Mouse (Mus musculus) left cerebral cortex, postnatal 25 days (tissue): ENCODE data around the gene Nop9. TPM values are rescaled to one million over a fixed set of nuclear protein-coding genes. Genes with fewer than 3 reads are reported as not detected.
A peak's percentile ranks its signal among the peaks of the same experiment; 100 is the strongest.

Experiments
- DNase-seq, 2 experiments: peaks; one replicate each; pipeline ENCODE4 v3.0.0; 2022; ENCODE audit warnings: low spot score in 2 of 2, mixed read lengths in 1 of 2
- intact Hi-C: fragments of 180-260 bp; cut with DNase I; formaldehyde crosslinking; loops from one replicate; pipeline ENCODE4 v1.15.1; 2025
- total RNA-seq, 2 experiments: library from RNA; stranded (reverse); gene quantifications; 2 replicates each; pipeline ENCODE4 v1.2.3; 2021

Gene Nop9
- total RNA-seq, 2 experiments from 2014 or later: 12.7 to 14.0 TPM

- DNase-seq: no peak
- intact Hi-C loops: no loop called here
Measured at GRCm38 (mm10) chr14:55765696-55766095, 20.2 kb downstream of the Nop9 start, which contains the start of gene Ltb4r1. TSS of gene Ltb4r1 (plus strand) at chr14:55765962.

GRCm38 (mm10) chr14:55767519-55768414 lies 22.3 kb downstream of the Nop9 start:
- DNase-seq: peak; percentile 36 to 37
- intact Hi-C loops: no loop called here

DNA sequence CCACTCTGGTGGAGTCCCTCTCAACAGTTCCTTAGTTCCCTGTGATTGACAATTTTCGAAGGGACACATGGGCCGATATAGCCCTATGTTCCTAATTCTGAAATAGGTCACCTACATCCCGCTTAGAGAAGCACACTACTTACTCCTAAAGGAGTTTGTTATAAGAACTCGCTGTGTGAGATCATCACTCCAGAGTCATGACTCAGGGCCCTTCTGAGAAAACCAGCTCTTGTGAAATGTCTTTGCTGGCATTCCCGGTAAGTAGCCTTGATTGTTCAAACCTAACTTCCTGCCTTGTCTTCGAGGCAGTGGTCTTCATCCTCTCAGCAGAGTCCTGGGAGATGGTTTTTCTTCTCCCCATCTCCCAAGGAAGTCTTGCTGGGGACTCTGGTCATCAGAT lies 23.1 kb downstream of the Nop9 start:
- no peak for DNase-seq
- intact Hi-C loops: no loop called here

DNA sequence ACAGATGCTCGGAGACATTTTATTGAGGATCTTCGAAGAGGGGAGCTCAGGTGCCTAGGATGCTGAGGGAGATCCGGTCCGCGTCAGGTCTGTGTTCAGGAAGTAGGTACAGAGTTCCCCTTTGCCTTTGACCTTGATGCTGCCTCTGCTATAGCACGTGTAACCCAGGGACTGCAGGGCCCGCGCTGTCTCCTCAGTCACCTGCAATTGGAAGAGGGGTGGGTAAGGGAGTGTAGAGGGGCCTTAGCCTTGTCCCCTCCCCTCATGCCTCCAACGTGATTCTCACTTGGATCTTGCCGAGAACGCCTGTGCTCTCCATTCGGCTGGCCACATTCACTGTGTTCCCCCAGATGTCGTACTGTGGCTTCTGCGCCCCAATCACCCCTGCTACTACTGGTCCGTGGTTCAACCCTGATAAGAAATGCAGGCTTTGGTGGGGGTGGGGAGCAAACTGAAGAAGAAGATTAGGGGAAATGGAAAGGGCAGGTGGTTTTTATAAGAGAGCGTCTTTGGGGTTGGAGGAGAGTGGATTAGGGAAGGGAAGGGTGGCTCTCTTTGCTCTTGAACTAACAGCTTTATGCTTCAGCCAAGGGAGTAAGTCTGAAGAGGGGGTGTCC lies 23.7 kb downstream of the Nop9 start:
- intact Hi-C loops: no loop called here
- DNase-seq: no peak

- intact Hi-C loops: no loop called here
- no peak for DNase-seq
Measured at GRCm38 (mm10) chr14:55776711-55777110, 31.2 kb downstream of the Nop9 start.

- intact Hi-C loops: no loop called here
- DNase-seq: no peak
Measured at GRCm38 (mm10) chr14:55777176-55777575, 31.7 kb downstream of the Nop9 start.

- no peak for DNase-seq
Measured at GRCm38 (mm10) chr14:55777806-55778205, 32.3 kb downstream of the Nop9 start.

GRCm38 (mm10) chr14:55778686-55779085 lies 33.2 kb downstream of the Nop9 start:
- intact Hi-C loops: no loop called here
- DNase-seq: no peak

More at GRCm38 (mm10) chr14:55777806-55778205, 32.3 kb downstream of the Nop9 start:
- intact Hi-C loops: no loop called here

- DNase-seq: no peak
- intact Hi-C loops: loop anchor here (2.0 kb wide), 2 partner anchors 85 to 139 kb away; no protein-coding TSS in a partner anchor
Measured at GRCm38 (mm10) chr14:55779656-55780055, 34.2 kb downstream of the Nop9 start.

GRCm38 (mm10) chr14:55780736-55781135 lies 35.2 kb downstream of the Nop9 start:
- intact Hi-C loops: loop anchor here (2.0 kb wide), 2 partner anchors 84 to 138 kb away; no protein-coding TSS in a partner anchor
- DNase-seq: no peak

DNA sequence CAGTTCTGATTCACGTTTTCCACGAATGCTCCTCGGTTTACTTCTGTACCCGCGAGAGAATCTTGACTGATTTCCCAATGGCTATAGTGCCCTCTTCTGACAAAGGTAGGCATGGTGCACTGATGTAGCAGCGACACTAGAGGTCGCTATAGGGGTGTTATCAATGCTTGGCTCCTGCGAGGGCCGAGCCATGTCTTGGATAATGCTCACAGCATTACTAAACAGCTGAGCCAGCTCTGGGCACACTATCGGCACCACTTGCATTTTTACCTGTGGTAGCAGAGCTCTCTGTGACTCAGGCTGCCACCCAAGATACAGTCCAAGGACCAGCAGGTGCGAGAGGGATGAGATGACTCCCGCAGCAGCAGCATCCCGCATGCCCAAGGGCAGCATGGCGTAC lies 35.8 kb downstream of the Nop9 start:
- peak; percentile 50 to 77 for DNase-seq
- intact Hi-C loops: loop anchor here (2.0 kb wide), 2 partner anchors 83 to 137 kb away; no protein-coding TSS in a partner anchor

GRCm38 (mm10) chr14:55782361-55782960 lies 37.0 kb downstream of the Nop9 start:
- intact Hi-C loops: no loop called here
- no peak for DNase-seq

- intact Hi-C loops: no loop called here
- DNase-seq: peak; percentile 0 to 1
Measured at GRCm38 (mm10) chr14:55783171-55783957, 37.9 kb downstream of the Nop9 start.

GRCm38 (mm10) chr14:55783958-55784235 lies 38.4 kb downstream of the Nop9 start, which contains the start of gene Adcy4:
TSS of gene Adcy4 (minus strand) at chr14:55784095.
- DNase-seq: peak in 1 of 2 experiments; percentile 1
- intact Hi-C loops: no loop called here

- intact Hi-C loops: no loop called here
- peak in 1 of 2 experiments; percentile 0 for DNase-seq
Measured at GRCm38 (mm10) chr14:55785195-55785594, 39.7 kb downstream of the Nop9 start.

GRCm38 (mm10) chr14:55787731-55788130 lies 42.2 kb downstream of the Nop9 start:
- intact Hi-C loops: no loop called here
- DNase-seq: peak; percentile 0

DNA sequence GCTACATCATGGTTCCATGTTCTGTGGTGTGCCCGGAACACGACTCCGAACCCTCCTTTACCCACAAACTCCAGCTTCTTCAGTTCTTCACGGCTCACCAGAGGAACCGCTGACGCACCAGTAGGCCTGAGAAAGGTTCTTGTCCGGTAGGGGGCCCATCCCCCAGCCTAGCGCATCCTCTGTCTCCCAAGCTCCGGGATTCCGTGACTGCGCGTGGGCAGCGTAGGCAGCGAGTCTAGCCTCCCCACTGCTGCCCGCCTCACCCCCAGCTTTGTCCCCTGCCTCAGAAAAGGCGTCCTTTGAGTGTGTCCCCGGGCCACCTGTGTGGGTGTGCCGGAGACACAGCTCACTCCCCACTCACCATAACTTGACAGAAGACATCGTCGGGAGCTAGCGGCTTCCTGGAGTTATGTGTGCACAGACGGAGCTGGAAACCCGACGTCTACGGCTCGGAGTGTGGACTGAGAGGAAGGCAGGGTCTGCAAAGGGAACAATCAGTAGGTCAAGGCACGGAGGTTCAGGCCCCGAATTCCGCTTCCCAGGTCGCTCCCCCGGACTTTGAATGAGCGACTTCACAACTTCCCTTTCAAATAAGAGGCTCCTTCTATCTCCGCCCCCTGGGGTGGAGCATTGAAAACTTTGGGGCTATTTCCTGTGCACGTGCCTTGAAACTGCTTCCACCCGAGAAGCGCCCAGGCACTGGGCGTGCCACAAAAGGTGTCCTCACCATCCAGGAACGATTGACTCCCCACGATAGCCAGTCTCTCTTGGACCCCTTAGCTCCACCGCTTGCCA lies 43.0 kb downstream of the Nop9 start, which contains the start of gene Ripk3:
Gene Ripk3 (minus strand): TSS at position 610 of the 795 bp plus-strand sequence.
- DNase-seq: peak; percentile 0 to 1
- intact Hi-C loops: no loop called here

- intact Hi-C loops: no loop called here
- DNase-seq: peak in 1 of 2 experiments; percentile 0
Measured at GRCm38 (mm10) chr14:55793461-55793860, 48.0 kb downstream of the Nop9 start.

- intact Hi-C loops: no loop called here
- DNase-seq: peak in 1 of 2 experiments; percentile 0
Measured at GRCm38 (mm10) chr14:55793946-55794345, 48.5 kb downstream of the Nop9 start.
